Mouse (Mus musculus): ENCODE measurements at regions not wholly inside any gene's neighbourhood (a gene's known extent, or its start where the extent isn't known, plus 50 kb on each side); places are given as distances from the start of the nearest gene placed in this dataset.
A peak's percentile ranks its signal among the peaks of the same experiment; 100 is the strongest.

- no peak for DNase-seq (ENCODE audit: low spot score in 2 of 2)
Measured at GRCm38 (mm10) chr1:159034952-159035351, 54.7 kb upstream of the Pappa2 start.

- no peak for DNase-seq (ENCODE audit: low spot score in 2 of 2)
Measured at GRCm38 (mm10) chr1:159036371-159036770, 56.1 kb upstream of the Pappa2 start.

- no peak for DNase-seq (ENCODE audit: low spot score in 2 of 2)
Measured at GRCm38 (mm10) chr1:159045870-159046385, 65.6 kb upstream of the Pappa2 start.

GRCm38 (mm10) chr1:159065024-159065423 is 84.7 kb upstream of the Pappa2 start:
- peak in 1 of 2 experiments; percentile 6 for DNase-seq (ENCODE audit: low spot score in 2 of 2)

GRCm38 (mm10) chr1:159099205-159099604 is 118.9 kb upstream of the Pappa2 start:
- DNase-seq (ENCODE audit: low spot score in 2 of 2): no peak

GRCm38 (mm10) chr1:159122201-159122600 is 109.9 kb upstream of the Cop1 start:
- DNase-seq (ENCODE audit: low spot score in 2 of 2): no peak

GRCm38 (mm10) chr1:159124874-159125273 is 107.2 kb upstream of the Cop1 start:
- no peak for DNase-seq (ENCODE audit: low spot score in 2 of 2)

GRCm38 (mm10) chr1:159135301-159135700 is 96.8 kb upstream of the Cop1 start:
- DNase-seq (ENCODE audit: low spot score in 2 of 2): peak; percentile 85 to 86

GRCm38 (mm10) chr1:159147788-159148497 is 84.2 kb upstream of the Cop1 start:
- DNase-seq (ENCODE audit: low spot score in 2 of 2): no peak

GRCm38 (mm10) chr1:159148498-159149187 is 83.5 kb upstream of the Cop1 start:
- no peak for DNase-seq (ENCODE audit: low spot score in 2 of 2)

- DNase-seq (ENCODE audit: low spot score in 2 of 2): no peak
Measured at GRCm38 (mm10) chr1:159149207-159149606, 82.9 kb upstream of the Cop1 start.

- no peak for DNase-seq (ENCODE audit: low spot score in 2 of 2)
Measured at GRCm38 (mm10) chr1:159149721-159150120, 82.4 kb upstream of the Cop1 start.

- DNase-seq (ENCODE audit: low spot score in 2 of 2): no peak
Measured at GRCm38 (mm10) chr1:159150351-159150750, 81.8 kb upstream of the Cop1 start.

- DNase-seq (ENCODE audit: low spot score in 2 of 2): no peak
Measured at GRCm38 (mm10) chr1:159156428-159156827, 75.7 kb upstream of the Cop1 start.

GRCm38 (mm10) chr1:159160035-159160960 is 71.8 kb upstream of the Cop1 start:
- no peak for DNase-seq (ENCODE audit: low spot score in 2 of 2)

GRCm38 (mm10) chr1:159163113-159163885 is 68.8 kb upstream of the Cop1 start:
- peak in 1 of 2 experiments; percentile 1 for DNase-seq (ENCODE audit: low spot score in 2 of 2)

- no peak for DNase-seq (ENCODE audit: low spot score in 2 of 2)
Measured at GRCm38 (mm10) chr1:159182031-159182430, 50.1 kb upstream of the Cop1 start.

Measured in left cerebral cortex, adult 18-20 months (tissue).